Mouse (Mus musculus): ENCODE data around the gene Ppfibp1. TPM values are rescaled to one million over a fixed set of nuclear protein-coding genes. Genes with fewer than 3 reads are reported as not detected.

The Ppfibp1 gene
- total RNA-seq, 1 experiment = 39.9 TPM

DNA sequence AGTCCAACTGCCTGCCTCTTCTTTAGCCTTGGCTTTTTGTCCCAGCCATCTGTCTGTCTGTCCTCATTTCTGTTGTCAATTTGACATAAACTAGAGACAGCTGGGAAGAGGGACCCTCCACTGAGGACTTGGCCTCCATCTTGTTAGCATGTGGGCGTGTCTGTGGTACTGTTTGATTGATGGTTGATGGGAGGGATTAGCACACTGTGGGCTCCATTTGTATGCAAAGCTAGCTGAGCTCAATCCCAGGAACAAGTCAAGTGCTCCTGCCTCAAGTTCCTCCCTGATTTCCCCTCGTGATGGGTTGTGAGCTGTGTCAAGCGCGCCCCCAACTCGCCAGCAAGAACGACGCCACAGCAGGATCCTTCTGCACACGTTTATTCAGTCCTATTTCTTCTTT, 188.6 kb downstream of the Ppfibp1 start:
- Histone ChIP-seq H3K36me3 (ENCODE audit: control insufficient read depth, insufficient read depth, low read length, poor library complexity, severe bottlenecking) (peaks cover 3% of the 10 kb centered on the region; the same call in 1 of the 2 replicates), H3K4me1 (ENCODE audit: control insufficient read depth in 2 of 2, insufficient read depth in 2 of 2, low read length in 2 of 2, poor library complexity in 1 of 2) (peaks cover 6 to 19% of the 10 kb centered on the region in 2 experiments; a peak in 3 of 4 replicates), H3K27ac (ENCODE audit: insufficient read depth, low read depth, low read length, poor library complexity, severe bottlenecking) (peak overlapping the region; percentile 65; the same call in 1 of the 2 replicates), H3K4me3 (ENCODE audit: insufficient read depth in 1 of 2, low read depth in 1 of 2, low read length in 2 of 2, poor library complexity in 1 of 2, severe bottlenecking in 1 of 2) (no peak overlapping the region), H3K9ac (ENCODE audit: insufficient read depth, low read depth, low read length, poor library complexity, severe bottlenecking) (no peak overlapping the region), H3K9me3 (ENCODE audit: control insufficient read depth, insufficient read depth, low read depth, low read length) (no peaks in the 10 kb centered on the region)
- in situ Hi-C loops (cut with MboI; ENCODE audit: low sequenced_read_pairs in 2 of 2, unreplicated experiment in 2 of 2) = no loop called here
- DNase-seq (ENCODE audit: low read depth, low spot score) = peak; percentile 71
- TF ChIP-seq MAFK (IDR thresholded peaks at IDR 0.05; ENCODE audit: insufficient read depth, low read depth, low read length) (no peak), ZC3H11A (IDR thresholded peaks at IDR 0.05; ENCODE audit: borderline replicate concordance, low read depth, low read length) (no peak), HCFC1 (IDR thresholded peaks at IDR 0.05; ENCODE audit: borderline replicate concordance, insufficient read depth, low read length) (no peak), ZNF384 (IDR thresholded peaks at IDR 0.05; ENCODE audit: low read depth, low read length) (no peak), CHD2 (IDR thresholded peaks at IDR 0.05; ENCODE audit: low read depth, low read length) (no peak)

- H3K4me1 ChIP-seq (ENCODE audit: control insufficient read depth in 2 of 2, insufficient read depth in 2 of 2, low read length in 2 of 2, poor library complexity in 1 of 2) = peaks cover 3 to 21% of the 10 kb centered on the region in 2 experiments; a peak in 3 of 4 replicates
- no peaks in the 10 kb centered on the region for H3K9me3 ChIP-seq (ENCODE audit: control insufficient read depth, insufficient read depth, low read depth, low read length)
- in situ Hi-C loops (cut with MboI; ENCODE audit: low sequenced_read_pairs in 2 of 2, unreplicated experiment in 2 of 2) = no loop called here
- H3K36me3 ChIP-seq (ENCODE audit: control insufficient read depth, insufficient read depth, low read length, poor library complexity, severe bottlenecking) = no peaks in the 10 kb centered on the region; the same call in 1 of the 2 replicates
- TF ChIP-seq CHD2 (IDR thresholded peaks at IDR 0.05; ENCODE audit: low read depth, low read length) (no peak), ZNF384 (IDR thresholded peaks at IDR 0.05; ENCODE audit: low read depth, low read length) (no peak), ZC3H11A (IDR thresholded peaks at IDR 0.05; ENCODE audit: borderline replicate concordance, low read depth, low read length) (no peak), HCFC1 (IDR thresholded peaks at IDR 0.05; ENCODE audit: borderline replicate concordance, insufficient read depth, low read length) (no peak), MAFK (IDR thresholded peaks at IDR 0.05; ENCODE audit: insufficient read depth, low read depth, low read length) (no peak)
- DNase-seq (ENCODE audit: low read depth, low spot score) = no peak
- H3K4me3 ChIP-seq (ENCODE audit: insufficient read depth in 1 of 2, low read depth in 1 of 2, low read length in 2 of 2, poor library complexity in 1 of 2, severe bottlenecking in 1 of 2) = no peak overlapping the region
- H3K27ac ChIP-seq (ENCODE audit: insufficient read depth, low read depth, low read length, poor library complexity, severe bottlenecking) = peak overlapping the region; percentile 15; the same call in 1 of the 2 replicates
- H3K9ac ChIP-seq (ENCODE audit: insufficient read depth, low read depth, low read length, poor library complexity, severe bottlenecking) = peak overlapping the region; percentile 44
Observed at GRCm38 (mm10) chr6:147079919-147080318, 191.6 kb downstream of the Ppfibp1 start.

Other genes with a start within 250 kb of the Ppfibp1 start
- 57.2 and 91.2 TPM in 2 replicates for gene Med21, start 245.9 kb upstream of the Ppfibp1 start, total RNA-seq (2012; rRNA removed)
- gene Tm7sf3, start 245.7 kb upstream of the Ppfibp1 start, total RNA-seq (2012; rRNA removed) = 99.6 and 164 TPM in 2 replicates
- gene Stk38l, start 163.5 kb upstream of the Ppfibp1 start, total RNA-seq (2012; rRNA removed) = 14.3 and 14.6 TPM in 2 replicates
- 4.3 and 8.4 TPM in 2 replicates for gene Arntl2, start 92.4 kb upstream of the Ppfibp1 start, total RNA-seq (2012; rRNA removed)
- gene Smco2, start 38.4 kb upstream of the Ppfibp1 start, total RNA-seq (2012; rRNA removed) = not detected in 2 replicates
- gene 1700034J05Rik, start 65.9 kb downstream of the Ppfibp1 start, total RNA-seq (2012; rRNA removed) = 0.11 and 0.22 TPM in 2 replicates
- gene Rep15, start 144.1 kb downstream of the Ppfibp1 start, total RNA-seq (2012; rRNA removed) = 0.80 and 1.6 TPM in 2 replicates
- gene Mrps35, start 154.3 kb downstream of the Ppfibp1 start, total RNA-seq (2012; rRNA removed) = 63.4 and 74.7 TPM in 2 replicates
- 0.80 and 1.5 TPM in 2 replicates for gene Mansc4, start 198.5 kb downstream of the Ppfibp1 start, total RNA-seq (2012; rRNA removed)
- 9.1 and 16.4 TPM in 2 replicates for gene Klhl42, start 202.9 kb downstream of the Ppfibp1 start, total RNA-seq (2012; rRNA removed)

All from ES-E14 (cell line).